Mouse (Mus musculus): ENCODE results near the gene Phf19.

Gene Phf19

DNA sequence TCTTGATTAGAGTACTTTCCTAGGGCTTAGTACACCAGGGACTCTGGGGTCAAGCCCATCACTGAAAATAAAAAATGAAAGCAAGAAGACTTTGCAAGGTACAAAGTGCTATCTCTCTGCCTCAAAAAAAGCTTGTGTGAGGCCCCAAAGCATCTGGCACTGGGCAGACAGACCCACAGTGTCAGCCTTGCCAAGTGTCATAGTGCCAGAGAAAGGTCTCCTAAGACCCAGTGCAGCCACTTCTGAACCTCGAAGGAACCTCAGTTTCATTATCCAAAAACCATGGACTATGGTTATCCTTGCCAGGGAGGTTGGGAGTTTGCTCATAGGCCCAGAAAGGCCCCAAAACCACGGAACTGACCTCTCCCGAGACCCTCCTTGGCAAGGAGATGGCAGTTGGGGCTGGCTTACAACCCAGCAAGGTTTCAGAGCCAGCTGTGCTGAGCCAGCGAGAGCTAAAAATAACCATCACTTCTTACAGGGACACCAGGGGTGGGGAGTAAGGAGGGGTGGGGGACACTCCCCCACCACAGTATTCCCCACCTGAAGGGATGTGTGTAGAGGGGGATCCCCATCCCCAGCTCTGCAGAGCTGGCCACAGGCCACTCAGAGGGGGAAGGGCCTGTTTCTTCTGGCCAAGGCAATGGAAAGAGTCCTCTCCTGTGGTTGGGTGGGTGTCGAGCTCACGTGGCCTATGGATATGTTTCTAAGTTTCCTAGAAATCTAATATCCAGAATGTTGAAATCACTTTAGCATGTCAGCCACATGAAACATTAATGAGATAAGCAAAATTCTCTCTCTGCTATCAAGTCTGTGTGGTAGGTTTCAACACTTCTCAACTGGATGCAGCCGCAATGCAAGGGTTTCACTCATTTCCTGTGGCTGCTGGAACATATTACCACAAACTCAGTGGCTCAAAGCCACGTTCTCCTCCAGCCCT, 24.7 kb upstream of the Phf19 start:
- peak; percentile 54 to 66 for DNase-seq

DNA sequence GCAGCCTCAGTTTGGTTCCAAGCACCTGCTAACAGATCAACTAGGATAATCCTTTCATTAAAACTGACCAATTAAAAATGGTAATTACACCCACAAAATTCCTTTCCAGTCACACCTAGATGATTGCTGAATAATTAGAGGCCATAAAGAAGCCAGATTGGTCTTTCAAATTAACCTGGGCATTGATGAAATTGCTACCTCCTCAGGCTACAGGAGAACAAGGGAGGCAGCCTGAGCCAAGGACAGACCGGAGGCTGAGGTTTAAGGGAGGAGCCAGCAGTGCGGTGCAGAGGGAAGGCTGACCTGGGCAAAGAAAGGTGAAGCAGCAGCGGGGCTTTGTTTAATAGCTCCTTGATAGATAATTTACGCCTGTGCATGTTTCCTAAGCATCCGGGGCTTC, 23.6 kb upstream of the Phf19 start:
- no peak for DNase-seq

DNA sequence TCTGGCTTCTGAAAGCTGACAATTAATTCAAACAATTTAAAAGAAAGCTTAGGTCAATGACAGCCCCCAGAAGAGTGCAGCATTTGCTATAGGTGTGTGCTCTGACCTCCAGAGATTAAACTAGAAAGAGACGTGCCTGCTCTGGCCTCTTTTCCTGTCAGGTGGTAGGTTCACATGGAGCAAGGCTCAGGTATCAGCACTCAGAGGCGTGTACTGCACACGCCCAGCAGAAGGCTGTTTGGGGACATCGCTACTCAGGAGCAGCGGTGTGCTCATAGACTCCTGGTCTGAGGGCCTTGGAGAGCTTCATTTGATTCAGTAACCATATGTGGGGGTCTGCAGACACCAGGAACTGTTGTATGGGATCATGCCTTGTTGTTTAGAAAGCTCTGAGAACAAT, 13.5 kb upstream of the Phf19 start:
- no peak for DNase-seq

DNA sequence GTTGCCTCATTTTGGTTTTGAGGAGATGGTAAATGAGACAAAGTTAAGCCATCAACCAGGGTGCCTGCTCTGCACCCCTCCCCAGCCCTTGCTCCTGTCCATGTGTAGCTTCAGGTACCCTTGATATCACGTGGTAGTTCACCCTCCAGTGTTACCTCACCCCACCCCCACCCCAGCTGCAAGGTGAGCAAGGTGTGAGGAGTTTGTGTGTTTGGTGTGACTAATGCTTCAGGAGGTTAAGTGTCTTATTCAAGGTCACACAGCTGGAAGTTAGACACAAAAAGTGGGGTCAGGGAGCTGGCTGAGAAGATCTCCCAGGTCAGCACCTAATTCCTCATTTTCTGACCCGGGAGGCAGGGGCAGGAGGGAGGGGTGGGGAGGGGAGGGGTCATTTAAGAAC, 8.9 kb upstream of the Phf19 start:
- DNase-seq = no peak

- no peak for DNase-seq
Observed at GRCm38 (mm10) chr2:34920144-34920543, 6.3 kb upstream of the Phf19 start.

- DNase-seq = no peak
Observed at GRCm38 (mm10) chr2:34915103-34915502, 1.3 kb upstream of the Phf19 start.

DNA sequence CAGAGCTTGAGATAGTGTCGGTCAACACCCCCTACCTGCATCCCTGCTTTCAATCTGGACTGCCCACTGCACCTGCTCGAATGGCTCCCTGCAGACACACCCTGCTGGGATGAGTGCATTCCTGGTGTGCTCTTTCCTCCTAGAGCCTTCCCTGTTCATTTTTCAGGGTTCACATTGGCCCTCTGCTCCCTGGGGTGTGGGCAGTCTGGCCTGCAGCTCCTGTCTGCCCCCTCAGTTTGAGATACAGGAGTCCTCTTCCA, 927 bp upstream of the Phf19 start:
- no peak for DNase-seq

GRCm38 (mm10) chr2:34914069-34914822, 420 bp upstream of the Phf19 start:
- peak in 1 of 2 experiments; percentile 39 for DNase-seq

GRCm38 (mm10) chr2:34912613-34913012, 1.2 kb downstream of the Phf19 start:
- no peak for DNase-seq

DNA sequence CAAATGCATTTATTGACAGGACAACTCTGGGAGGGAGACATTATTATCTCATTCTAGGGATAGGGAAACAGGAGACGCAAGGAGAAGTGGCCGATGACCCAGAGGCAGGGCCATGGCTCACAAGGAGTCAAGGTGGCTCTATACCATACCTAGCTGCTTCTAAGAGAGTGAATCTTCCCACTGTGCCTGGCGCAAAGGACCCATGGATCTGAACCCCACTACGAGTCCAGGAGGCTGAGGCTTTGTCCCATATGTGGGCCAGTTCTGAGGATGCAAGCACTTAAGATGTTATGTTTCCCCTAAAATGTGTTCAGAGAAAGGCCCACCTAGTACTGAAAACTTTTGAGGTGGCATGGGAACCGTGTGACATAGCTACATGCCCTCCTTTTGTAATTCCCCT, 2.0 kb downstream of the Phf19 start:
- DNase-seq = no peak

GRCm38 (mm10) chr2:34909719-34910118, 4.1 kb downstream of the Phf19 start:
- DNase-seq = no peak

GRCm38 (mm10) chr2:34906861-34907604, 6.8 kb downstream of the Phf19 start:
- peak; percentile 32 to 36 for DNase-seq

DNA sequence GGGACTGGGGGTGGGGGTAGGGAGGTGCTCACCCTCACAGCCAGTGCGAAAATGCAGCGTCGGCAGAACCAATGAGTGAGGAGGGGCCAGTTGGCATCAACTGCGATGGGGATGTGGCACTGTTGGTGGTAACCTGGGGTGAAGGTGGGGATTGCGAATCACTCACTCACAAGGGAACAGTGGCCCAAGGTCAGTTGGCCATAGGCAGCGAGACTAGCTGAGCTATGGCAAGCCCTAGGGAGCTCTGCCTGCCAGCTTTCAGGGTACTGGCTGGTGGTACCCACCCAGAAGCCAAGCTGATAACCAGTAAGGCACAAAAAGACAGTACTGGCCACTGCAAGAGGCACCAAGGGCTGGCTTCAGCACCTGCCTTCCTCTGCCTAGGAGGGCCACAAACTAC, 7.4 kb downstream of the Phf19 start:
- DNase-seq = peak; percentile 30 to 31

GRCm38 (mm10) chr2:34904849-34905542, 8.8 kb downstream of the Phf19 start:
- peak; percentile 99 for DNase-seq

- DNase-seq = no peak
Observed at GRCm38 (mm10) chr2:34903652-34904405, 10.0 kb downstream of the Phf19 start.

GRCm38 (mm10) chr2:34903191-34903590, 10.6 kb downstream of the Phf19 start:
- DNase-seq = no peak

DNA sequence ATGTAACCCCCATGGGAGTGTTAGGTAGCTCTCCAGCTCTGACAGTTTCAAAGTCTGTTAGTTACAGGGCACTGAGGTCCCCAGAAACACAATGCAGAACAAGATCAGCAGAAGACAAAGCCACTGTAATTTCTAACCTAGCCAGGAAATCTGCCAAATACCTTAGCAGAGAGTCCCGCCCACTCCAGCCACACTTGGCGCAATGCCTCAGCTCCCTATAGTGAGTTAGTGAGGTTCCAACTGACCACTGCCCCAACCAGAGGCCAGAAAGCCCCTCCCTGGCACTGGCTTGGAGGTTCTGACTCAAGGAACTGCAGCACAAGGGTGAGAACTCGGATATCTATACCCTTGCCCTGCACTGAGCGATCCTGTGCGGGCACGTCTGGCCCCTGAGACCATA, 11.1 kb downstream of the Phf19 start:
- peak in 1 of 2 experiments; percentile 26 for DNase-seq

GRCm38 (mm10) chr2:34901726-34902125, 12.1 kb downstream of the Phf19 start:
- DNase-seq = peak; percentile 22 to 31

DNA sequence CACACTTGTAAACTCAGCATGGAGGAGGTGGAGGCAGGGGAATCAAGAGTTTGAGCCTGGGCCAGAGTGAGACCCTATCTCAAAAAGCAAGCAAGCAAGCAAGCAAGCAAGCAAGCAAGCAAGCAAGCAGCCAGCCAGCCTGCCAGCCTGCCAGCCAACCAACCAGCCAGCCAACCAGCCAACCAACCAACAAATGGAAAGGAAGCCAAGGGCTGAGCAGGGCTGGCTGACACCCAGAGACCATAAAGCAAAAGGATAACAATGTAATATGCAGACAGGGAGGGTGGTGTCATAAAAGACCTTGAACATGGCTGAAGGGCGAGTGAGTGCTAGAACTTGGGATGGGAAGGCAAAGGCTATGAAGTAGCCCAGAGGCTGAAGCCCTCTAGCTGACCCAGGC, 13.4 kb downstream of the Phf19 start:
- peak; percentile 87 for DNase-seq

DNA sequence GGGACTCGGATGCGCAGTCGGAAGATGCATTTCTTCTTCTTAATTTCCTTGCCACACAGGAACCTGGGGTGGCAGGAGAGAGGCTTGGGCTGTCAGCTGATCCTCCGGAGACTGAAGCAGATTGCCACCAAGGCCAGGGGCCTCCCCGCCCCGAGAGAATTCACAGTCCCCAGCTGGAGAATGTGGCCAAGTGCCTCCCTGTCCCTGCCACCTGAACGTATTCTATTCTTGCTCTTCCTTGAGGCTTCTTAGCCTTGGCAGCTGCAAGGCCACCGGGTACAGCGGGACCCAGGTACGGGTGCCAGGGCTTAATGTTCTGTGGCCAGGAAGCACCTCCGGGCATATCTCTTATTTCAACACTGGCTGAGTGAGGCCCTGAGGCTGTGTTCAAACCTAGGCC, 14.1 kb downstream of the Phf19 start:
- DNase-seq = peak; percentile 52 to 59

DNA sequence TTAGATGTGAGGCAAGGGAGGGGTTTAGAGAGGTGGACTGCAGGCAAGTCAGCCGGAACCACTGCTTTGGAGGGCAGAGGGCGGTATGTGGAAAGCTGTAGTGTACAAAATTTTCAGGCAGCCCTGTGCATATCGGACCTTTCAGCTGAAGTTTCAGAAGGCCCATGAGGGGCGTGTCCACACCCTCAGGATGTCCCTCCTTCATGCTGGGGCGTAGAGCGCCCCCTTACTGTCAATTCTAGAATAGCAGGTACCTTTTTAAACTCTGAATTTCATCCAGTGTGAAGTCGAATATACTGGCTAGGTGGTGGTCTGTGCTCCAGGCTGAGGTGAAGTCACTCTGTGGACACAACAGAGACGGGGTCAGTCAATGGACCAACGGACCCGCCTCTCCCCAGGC, 16.0 kb downstream of the Phf19 start:
- DNase-seq = peak; percentile 57 to 73

DNA sequence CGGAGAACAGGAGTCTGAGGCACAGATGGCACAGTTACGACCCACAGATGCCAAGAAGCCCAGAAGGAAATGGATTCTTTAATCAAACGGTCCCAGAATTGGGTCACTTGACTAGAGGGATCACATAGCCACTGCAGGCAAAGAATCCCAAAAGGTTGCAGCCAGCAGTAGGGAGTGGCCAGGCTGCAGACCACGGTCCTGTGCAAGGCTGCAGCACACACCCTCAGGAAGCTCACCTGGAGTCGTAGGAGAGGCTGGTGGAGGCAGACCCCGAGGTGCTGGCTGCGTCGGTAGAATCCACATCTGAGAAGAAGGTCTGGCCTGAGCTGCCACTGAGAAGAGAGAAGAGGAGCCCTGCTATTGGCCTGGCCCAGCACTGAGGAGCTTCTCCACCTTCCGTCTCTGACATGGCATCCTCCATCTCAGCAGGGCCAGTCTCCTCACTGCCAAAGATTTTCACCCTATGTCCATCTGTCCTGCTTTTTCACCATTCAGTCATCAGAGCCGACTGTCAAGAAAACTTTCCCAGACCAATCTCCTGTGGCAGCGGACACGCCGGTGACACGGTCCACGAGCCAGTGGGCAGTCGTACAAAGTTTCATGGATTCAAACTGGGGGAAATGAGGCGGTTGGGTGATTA, 16.9 kb downstream of the Phf19 start:
- peak; percentile 73 to 78 for DNase-seq
